Mouse (Mus musculus) heart, adult 2 months (tissue): ENCODE measurements around the gene Rap2b.

Experiments
- CTCF ChIP-seq: fragments of 200-600 bp; IDR thresholded peaks from 2 replicates; pipeline ENCODE4 v1.8.1; 2022; ENCODE audit warnings: antibody characterized with exemption, mild to moderate bottlenecking, moderate library complexity
- POLR2A ChIP-seq: fragments of 200-500 bp; IDR thresholded peaks from 2 replicates; pipeline ENCODE4 v1.6.1; 2011; ENCODE audit warnings: mild to moderate bottlenecking, low read depth, low read length, control low read depth; ENCODE audit not compliant: insufficient read depth

GRCm38 (mm10) chr3:61320031-61320430 is 41.4 kb upstream of the Rap2b start:
- TF ChIP-seq CTCF, result no peak
- no peak for TF ChIP-seq POLR2A
